Mouse (Mus musculus) CH12.LX (cell line): ENCODE measurements around the gene Chrnb1. TPM values are rescaled to one million over a fixed set of nuclear protein-coding genes. Genes with fewer than 3 reads are reported as not detected.

Experiments
- DNase-seq: peaks from one replicate; pipeline ENCODE4 v3.0.0-alpha.2; 2013; ENCODE audit errors: extremely low read depth
- H3K27ac ChIP-seq: 2 replicates; pipeline ENCODE4 v1.5.1; 2012; ENCODE audit warnings: low read depth, mild to moderate bottlenecking, control low read depth, moderate library complexity; ENCODE audit not compliant: insufficient read depth
- H3K27me3 ChIP-seq: replicated peaks from 2 replicates; pipeline ENCODE3; 2012; ENCODE audit warnings: inconsistent platforms
- H3K36me3 ChIP-seq, 2 experiments: replicated peaks in 1 of 2; 2 replicates each; pipeline versions ENCODE3 to v1.6.1; 2012; ENCODE audit warnings: inconsistent platforms in 1 of 2, low read length in 1 of 2, mild to moderate bottlenecking in 1 of 2, mixed read lengths in 1 of 2, moderate library complexity in 1 of 2; ENCODE audit not compliant: control insufficient read depth in 1 of 2, insufficient read depth in 1 of 2
- H3K4me1 ChIP-seq, 2 experiments: 2 replicates each; pipeline ENCODE4 v1.6.1; 2012; ENCODE audit warnings: inconsistent platforms in 1 of 2, moderate library complexity in 1 of 2; ENCODE audit not compliant: insufficient read depth in 2 of 2, control insufficient read depth in 1 of 2
- H3K4me2 ChIP-seq: 2 replicates; pipeline ENCODE4 v1.6.1; 2012; ENCODE audit warnings: low read depth, mild to moderate bottlenecking, control low read depth; ENCODE audit not compliant: poor library complexity, insufficient read depth, severe bottlenecking
- H3K4me3 ChIP-seq, 3 experiments: fragments of 150-350 bp in 1 of 3; sonication (generic) in 1 of 3; replicated peaks in 1 of 3; 2 replicates each; pipeline versions ENCODE3 to v1.5.1; 2011 to 2012; ENCODE audit warnings: low read depth in 2 of 3, low read length in 2 of 3, mild to moderate bottlenecking in 2 of 3, moderate library complexity in 2 of 3, control low read depth in 1 of 3, improper control_type of control experiment in 1 of 3, inconsistent platforms in 1 of 3, mixed read lengths in 1 of 3; ENCODE audit not compliant: poor library complexity in 1 of 3
- H3K79me2 ChIP-seq: replicated peaks from 2 replicates; pipeline ENCODE4 v1.6.1; 2012; ENCODE audit warnings: mild to moderate bottlenecking, moderate library complexity; ENCODE audit not compliant: control insufficient read depth, poor library complexity, insufficient read depth, severe bottlenecking; ENCODE audit errors: extremely low read depth
- H3K9ac ChIP-seq: 2 replicates; pipeline ENCODE4 v1.6.1; 2012; ENCODE audit warnings: low read depth, mild to moderate bottlenecking, control low read depth, moderate library complexity; ENCODE audit not compliant: insufficient read depth
- H3K9me3 ChIP-seq: replicated peaks from 2 replicates; pipeline ENCODE3; 2012; ENCODE audit warnings: low read length, inconsistent platforms, mixed read lengths
- BHLHE40 ChIP-seq: IDR thresholded peaks from 2 replicates; pipeline ENCODE4 v1.6.1; 2011; ENCODE audit warnings: mild to moderate bottlenecking, low read depth, low read length, improper control_type of control experiment
- CHD1 ChIP-seq: IDR thresholded peaks from 2 replicates; pipeline ENCODE4 v1.6.1; 2012; ENCODE audit warnings: low read depth, low read length, improper control_type of control experiment, inconsistent platforms
- CHD2 ChIP-seq: IDR thresholded peaks from 2 replicates; pipeline ENCODE4 v1.6.1; 2011; ENCODE audit warnings: low read length, improper control_type of control experiment
- CTCF ChIP-seq, 2 experiments: IDR thresholded peaks in 1 of 2; conservative IDR thresholded peaks in 1 of 2; 2 replicates each; pipeline ENCODE4 v1.5.1; 2011 to 2012; ENCODE audit warnings: low read depth in 2 of 2, low read length in 2 of 2, improper control_type of control experiment in 1 of 2, inconsistent platforms in 1 of 2, mild to moderate bottlenecking in 1 of 2, moderate library complexity in 1 of 2
- E2F4 ChIP-seq: IDR thresholded peaks from 2 replicates; pipeline ENCODE4 v1.6.1; 2011; ENCODE audit warnings: low read depth, low read length, improper control_type of control experiment; ENCODE audit not compliant: insufficient replicate concordance
- ELF1 ChIP-seq: IDR thresholded peaks from 2 replicates; pipeline ENCODE4 v1.6.1; 2014; ENCODE audit warnings: low read depth, mild to moderate bottlenecking, inconsistent platforms, low read length, improper control_type of control experiment
- ETS1 ChIP-seq: conservative IDR thresholded peaks from 2 replicates; pipeline ENCODE4 v1.6.1; 2012; ENCODE audit warnings: low read depth, mild to moderate bottlenecking, inconsistent platforms, low read length, improper control_type of control experiment, moderate library complexity
- GABPA ChIP-seq: IDR thresholded peaks from 2 replicates; pipeline ENCODE4 v1.6.1; 2012; ENCODE audit warnings: low read depth, low read length, improper control_type of control experiment, inconsistent platforms; ENCODE audit not compliant: insufficient replicate concordance
- HCFC1 ChIP-seq: IDR thresholded peaks from 2 replicates; pipeline ENCODE4 v1.6.1; 2012; ENCODE audit warnings: low read depth, mild to moderate bottlenecking, inconsistent platforms, low read length, improper control_type of control experiment
- JUND ChIP-seq: conservative IDR thresholded peaks from 2 replicates; pipeline ENCODE4 v1.6.1; 2011; ENCODE audit warnings: low read depth, low read length, improper control_type of control experiment
- KAT2A ChIP-seq: IDR thresholded peaks from 2 replicates; pipeline ENCODE4 v1.6.1; 2012; ENCODE audit warnings: low read length, improper control_type of control experiment, inconsistent platforms; ENCODE audit not compliant: insufficient replicate concordance
- MAFK ChIP-seq: IDR thresholded peaks from 2 replicates; pipeline ENCODE4 v1.6.1; 2011; ENCODE audit warnings: low read length, improper control_type of control experiment; ENCODE audit not compliant: insufficient replicate concordance
- MAZ ChIP-seq: IDR thresholded peaks from 2 replicates; pipeline ENCODE4 v1.6.1; 2012; ENCODE audit warnings: low read depth, mild to moderate bottlenecking, inconsistent platforms, low read length, improper control_type of control experiment, moderate library complexity
- MXI1 ChIP-seq: IDR thresholded peaks from 2 replicates; pipeline ENCODE4 v1.6.1; 2011; ENCODE audit warnings: mild to moderate bottlenecking, low read depth, low read length, improper control_type of control experiment
- MYC ChIP-seq: IDR thresholded peaks from 2 replicates; pipeline ENCODE4 v1.6.1; 2011; ENCODE audit warnings: low read depth, mild to moderate bottlenecking, improper control_type of control experiment, low read length
- NRF1 ChIP-seq: IDR thresholded peaks from 2 replicates; pipeline ENCODE4 v1.6.1; 2014; ENCODE audit warnings: low read depth, mild to moderate bottlenecking, inconsistent platforms, low read length, improper control_type of control experiment, moderate library complexity
- PAX5 ChIP-seq: IDR thresholded peaks from 2 replicates; pipeline ENCODE4 v1.6.1; 2012; ENCODE audit warnings: low read length, inconsistent platforms, mixed read lengths
- POLR2A ChIP-seq: IDR thresholded peaks from 2 replicates; pipeline ENCODE4 v1.6.1; 2011; ENCODE audit warnings: low read depth, mild to moderate bottlenecking, improper control_type of control experiment, low read length
- POLR2AphosphoS2 ChIP-seq: IDR thresholded peaks from 2 replicates; pipeline ENCODE4 v1.6.1; 2011; ENCODE audit warnings: low read depth, low read length, improper control_type of control experiment
- RAD21 ChIP-seq: IDR thresholded peaks from 2 replicates; pipeline ENCODE4 v1.6.1; 2011; ENCODE audit warnings: low read depth, mild to moderate bottlenecking, low read length, improper control_type of control experiment, moderate library complexity
- RCOR1 ChIP-seq: conservative IDR thresholded peaks from 2 replicates; pipeline ENCODE4 v1.6.1; 2012; ENCODE audit warnings: low read depth, mild to moderate bottlenecking, inconsistent platforms, low read length, improper control_type of control experiment
- SIN3A ChIP-seq: IDR thresholded peaks from 2 replicates; pipeline ENCODE4 v1.6.1; 2012; ENCODE audit warnings: low read length, improper control_type of control experiment, inconsistent platforms
- SMC3 ChIP-seq: IDR thresholded peaks from 2 replicates; pipeline ENCODE4 v1.6.1; 2011; ENCODE audit warnings: low read depth, low read length, improper control_type of control experiment
- USF1 ChIP-seq: IDR thresholded peaks from 2 replicates; pipeline ENCODE4 v1.6.1; 2014; ENCODE audit warnings: low read depth, mild to moderate bottlenecking, inconsistent platforms, low read length, improper control_type of control experiment
- USF2 ChIP-seq: conservative IDR thresholded peaks from 2 replicates; pipeline ENCODE4 v1.6.1; 2011; ENCODE audit warnings: low read depth, low read length, improper control_type of control experiment
- ZKSCAN1 ChIP-seq: IDR thresholded peaks from 2 replicates; pipeline ENCODE4 v1.6.1; 2012; ENCODE audit warnings: low read depth, inconsistent platforms, low read length, improper control_type of control experiment, borderline replicate concordance
- ZMIZ1 ChIP-seq: IDR thresholded peaks from 2 replicates; pipeline ENCODE4 v1.6.1; 2012; ENCODE audit warnings: low read depth, mild to moderate bottlenecking, inconsistent platforms, low read length, improper control_type of control experiment
- ZNF384 ChIP-seq: IDR thresholded peaks from 2 replicates; pipeline ENCODE4 v1.6.1; 2012; ENCODE audit warnings: low read depth, low read length, improper control_type of control experiment, inconsistent platforms
- dilution Hi-C: fragments of 300-500 bp; cut with MboI; formaldehyde crosslinking; loops from 2 replicates; pipeline ENCODE4 v1.14.3; 2020; ENCODE audit warnings: low sequenced_read_pairs; ENCODE audit not compliant: extremely low pct_unique_long_range_greater_than_20kb, extremely low pct_ligation_motif_present
- in situ Hi-C: fragments of 300-500 bp; cut with MboI; formaldehyde crosslinking; loops from 3 replicates; pipeline ENCODE4 v1.14.3; 2019; ENCODE audit warnings: low sequenced_read_pairs, low pct_ligation_motif_present, low pct_unique_long_range_greater_than_20kb, mixed read lengths
- polyA plus RNA-seq: library from polyadenylated mRNA; unstranded; fragments of >175 nt; gene quantifications from 2 replicates; pipeline ENCODE4 v1.2.1, GENCODE M21; 2012; ENCODE audit warnings: low read depth; ENCODE audit not compliant: insufficient read length
- total RNA-seq, 2 experiments: library from RNA; depleted of rRNA; stranded (reverse); fragments of 300-350 nt in 1 of 2; fragments of >200 nt in 1 of 2; gene quantifications; 2 replicates each; pipeline ENCODE4 v1.2.3; 2012 to 2014

Gene Chrnb1
- total and polyA plus RNA-seq, 3 experiments: 1.9 to 5.9 (median 2.2) TPM

DNA sequence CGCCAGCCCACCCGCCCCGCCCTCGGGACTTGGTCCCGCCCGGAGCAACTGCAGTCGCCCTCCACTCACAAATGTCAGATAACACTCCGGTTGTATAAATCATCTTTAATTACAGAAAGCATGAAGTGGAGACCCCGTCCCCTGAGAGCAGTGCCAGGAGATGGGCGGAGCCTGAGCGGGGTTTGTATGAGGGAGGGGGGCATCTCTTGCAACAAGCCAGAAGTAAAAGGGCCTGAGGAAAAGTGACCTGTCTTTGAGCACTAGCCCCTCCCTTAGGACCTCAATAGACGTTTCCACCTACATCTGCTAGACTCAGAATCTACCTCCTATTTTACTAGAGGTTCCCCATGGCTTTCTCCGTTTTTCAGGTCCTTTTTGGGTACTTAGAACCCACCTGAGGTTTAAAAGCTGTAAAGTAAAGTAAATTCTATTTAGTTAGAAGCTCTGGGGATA lies 266 bp upstream of the Chrnb1 start:
- TF ChIP-seq HCFC1 (no peak), MAFK (no peak; the same call in 1 of the 2 replicates), BHLHE40 (no peak), CHD2 (no peak), USF1 (no peak), E2F4 (no peak), MXI1 (no peak; the same call in 1 of the 2 replicates), USF2 (no peak), SIN3A (no peak), SMC3 (no peak), ZKSCAN1 (no peak), RAD21 (no peak), GABPA (no peak), MAZ (0 out of 2 replicates have a peak, but pooled peaks have one; percentile 11), KAT2A (0 out of 2 replicates have a peak, but pooled peaks have one; percentile 10), MYC (no peak), ETS1 (no peak), CTCF (conservative IDR thresholded peaks at IDR 0.05 in 1 of 2, IDR thresholded peaks at IDR 0.05 in 1 of 2; ENCODE audit: low read depth in 2 of 2, low read length in 2 of 2) (no peak), RCOR1 (0 out of 2 replicates have a peak, but pooled peaks have one; percentile 39), PAX5 (no peak), NRF1 (0 out of 2 replicates have a peak, but pooled peaks have one; percentile 2)
- Histone ChIP-seq H3K27me3 (peaks cover 7% of the 10 kb centered on the region), H3K79me2 (no peaks in the 10 kb centered on the region), H3K9ac (peak overlapping the region; percentile 66; the same call in 1 of the 2 replicates), H3K36me3 (peaks cover 0 to 6% of the 10 kb centered on the region in 2 experiments), H3K27ac (no peak overlapping the region), H3K4me1 (peaks cover 9 to 50% of the 10 kb centered on the region in 2 experiments), H3K9me3 (peaks cover 9% of the 10 kb centered on the region), H3K4me3 (peak overlapping the region; percentile 59 to 67 (median 61)), H3K4me2 (peak overlapping the region; percentile 58)
- dilution Hi-C loops (no loop called here), in situ Hi-C loops (no loop called here)
- DNase-seq: no peak

DNA sequence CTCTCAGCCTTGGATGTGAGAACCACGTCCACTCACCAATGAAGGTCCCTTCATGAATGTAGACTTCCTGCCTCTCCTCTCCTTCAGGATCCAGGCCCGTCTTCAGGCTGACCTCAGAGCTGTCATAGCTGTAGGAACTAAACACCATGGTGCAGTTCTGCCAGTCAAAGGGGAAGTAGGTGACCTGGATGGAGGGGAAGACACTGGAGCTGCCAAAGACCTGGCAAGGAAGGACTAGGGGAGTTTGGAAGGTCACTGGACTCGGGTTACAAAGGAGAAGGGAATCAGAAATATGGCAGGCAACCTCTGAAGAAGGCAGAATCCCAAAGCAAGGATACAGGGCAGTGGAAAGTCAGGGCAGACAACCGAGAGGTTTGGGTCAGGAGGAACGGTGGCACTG lies 2.3 kb downstream of the Chrnb1 start:
- H3K36me3 ChIP-seq: peaks cover 0 to 6% of the 10 kb centered on the region in 2 experiments
- H3K79me2 ChIP-seq: no peaks in the 10 kb centered on the region
- no peak overlapping the region for H3K4me3 ChIP-seq
- dilution Hi-C loops (no loop called here), in situ Hi-C loops (loop anchor here (5.0 kb wide), 1 partner anchor 36 kb away; the partner anchor contains the start of gene Polr2a)
- no peak for DNase-seq
- peaks cover 0 to 32% of the 10 kb centered on the region in 2 experiments; a peak in 2 of 4 replicates for H3K4me1 ChIP-seq
- H3K27ac ChIP-seq: no peak overlapping the region
- H3K27me3 ChIP-seq: peaks cover 5% of the 10 kb centered on the region
- no peaks in the 10 kb centered on the region for H3K9me3 ChIP-seq
- H3K9ac ChIP-seq: no peak overlapping the region
- H3K4me2 ChIP-seq: no peak overlapping the region
- TF ChIP-seq HCFC1 (no peak), CHD1 (no peak), JUND (no peak), ELF1 (no peak), E2F4 (no peak), NRF1 (no peak), BHLHE40 (no peak), ZMIZ1 (no peak), MAZ (no peak), POLR2AphosphoS2 (no peak), USF2 (no peak), POLR2A (no peak), ZNF384 (no peak), SMC3 (no peak), MAFK (no peak)
